Mouse (Mus musculus): ENCODE results near the gene Bhmt. TPM values are rescaled to one million over a fixed set of nuclear protein-coding genes. Genes with fewer than 3 reads are reported as not detected.

The Bhmt gene
- total and polyA plus RNA-seq, 3 experiments: not detected

DNA sequence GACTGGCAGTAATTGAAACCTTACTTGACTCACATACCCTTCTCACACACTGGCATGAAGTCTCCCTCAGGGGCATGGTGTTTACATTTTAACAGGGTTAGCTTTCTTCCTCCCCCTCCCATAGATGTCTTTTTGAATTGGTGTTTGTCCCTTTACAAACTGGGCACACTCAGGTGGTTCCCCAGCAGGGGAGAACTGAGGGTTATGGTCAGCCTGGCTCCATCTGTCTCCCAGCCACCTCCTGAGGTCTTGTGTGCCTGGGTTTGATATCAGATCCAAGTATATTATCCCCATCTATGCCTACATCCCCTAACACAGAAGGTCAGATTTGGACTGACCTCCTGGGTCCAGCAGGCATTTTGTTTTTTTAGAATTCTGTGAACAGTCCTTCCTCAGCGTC, 1.2 kb downstream of the Bhmt start:
- TF ChIP-seq MAX (IDR thresholded peaks at IDR 0.05; ENCODE audit: low read length): no peak
- no peak for TF ChIP-seq ZKSCAN1 (IDR thresholded peaks at IDR 0.05; ENCODE audit: borderline replicate concordance, low read depth, low read length)
- TF ChIP-seq SIN3A (IDR thresholded peaks at IDR 0.05; ENCODE audit: low read length): no peak
- TF ChIP-seq BHLHE40 (IDR thresholded peaks at IDR 0.05; ENCODE audit: low read depth, low read length): no peak
- TF ChIP-seq GABPA (IDR thresholded peaks at IDR 0.05; ENCODE audit: insufficient replicate concordance, low read depth, low read length): no peak
- TF ChIP-seq CTCF (conservative IDR thresholded peaks at IDR 0.05 in 1 of 2, IDR thresholded peaks at IDR 0.05 in 1 of 2; ENCODE audit: low read depth in 2 of 2, low read length in 2 of 2): no peak
- DNase-seq (ENCODE audit: extremely low read depth): no peak
- peaks cover 8 to 13% of the 10 kb centered on the region in 2 experiments for H3K4me1 ChIP-seq (ENCODE audit: control insufficient read depth in 1 of 2, insufficient read depth in 2 of 2)
- no peaks in the 10 kb centered on the region for H3K27me3 ChIP-seq (replicated peaks)
- no peak overlapping the region for H3K4me3 ChIP-seq (replicated peaks in 1 of 3; ENCODE audit: low read depth in 2 of 3, low read length in 2 of 3, poor library complexity in 1 of 3)
- dilution Hi-C loops (cut with MboI; ENCODE audit: extremely low pct_ligation_motif_present, extremely low pct_unique_long_range_greater_than_20kb, low sequenced_read_pairs) (no loop called here), in situ Hi-C loops (cut with MboI; ENCODE audit: low pct_ligation_motif_present, low pct_unique_long_range_greater_than_20kb, low sequenced_read_pairs) (no loop called here)
- H3K79me2 ChIP-seq (replicated peaks; ENCODE audit: control insufficient read depth, extremely low read depth, insufficient read depth, poor library complexity, severe bottlenecking): no peaks in the 10 kb centered on the region
- no peak overlapping the region for H3K9ac ChIP-seq (ENCODE audit: insufficient read depth, low read depth)
- H3K27ac ChIP-seq (ENCODE audit: insufficient read depth, low read depth): no peak overlapping the region
- H3K4me2 ChIP-seq (ENCODE audit: insufficient read depth, low read depth, poor library complexity, severe bottlenecking): no peak overlapping the region
- H3K9me3 ChIP-seq (replicated peaks; ENCODE audit: low read length): no peaks in the 10 kb centered on the region
- no peaks in the 10 kb centered on the region for H3K36me3 ChIP-seq (replicated peaks in 1 of 2; ENCODE audit: control insufficient read depth in 1 of 2, insufficient read depth in 1 of 2, low read length in 1 of 2)

DNA sequence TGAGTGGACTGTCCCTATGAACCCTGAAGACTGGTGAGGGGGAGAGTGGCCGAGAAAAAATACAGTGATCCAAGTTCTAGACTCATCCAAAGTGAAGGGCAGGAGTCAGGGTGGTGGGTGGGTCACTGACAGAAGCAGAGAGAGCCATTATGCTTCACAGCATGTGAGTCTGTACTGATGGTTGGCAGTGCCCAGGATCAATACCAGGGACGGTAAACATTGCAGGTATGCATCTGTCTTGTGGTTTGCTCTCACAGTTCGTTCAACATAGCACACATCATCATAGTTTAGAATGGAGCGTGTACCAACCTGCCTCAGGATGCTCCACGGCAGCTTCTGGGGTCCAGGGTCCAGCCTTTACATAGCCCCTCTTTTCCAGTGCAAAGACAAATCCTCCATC, 4.8 kb downstream of the Bhmt start:
- in situ Hi-C loops (cut with MboI; ENCODE audit: low pct_ligation_motif_present, low pct_unique_long_range_greater_than_20kb, low sequenced_read_pairs): no loop called here
- TF ChIP-seq EP300 (IDR thresholded peaks at IDR 0.05; ENCODE audit: low read length) (no peak), NRF1 (IDR thresholded peaks at IDR 0.05; ENCODE audit: low read depth, low read length) (no peak), KAT2A (IDR thresholded peaks at IDR 0.05; ENCODE audit: insufficient replicate concordance, low read length) (no peak), CHD1 (IDR thresholded peaks at IDR 0.05; ENCODE audit: low read depth, low read length) (no peak), POLR2AphosphoS2 (IDR thresholded peaks at IDR 0.05; ENCODE audit: low read depth, low read length) (no peak), USF1 (IDR thresholded peaks at IDR 0.05; ENCODE audit: low read depth, low read length) (no peak), MAZ (IDR thresholded peaks at IDR 0.05; ENCODE audit: low read depth, low read length) (no peak), NELFE (IDR thresholded peaks at IDR 0.05; ENCODE audit: low read depth, low read length) (no peak), ZMIZ1 (IDR thresholded peaks at IDR 0.05; ENCODE audit: low read depth, low read length) (no peak), MEF2A (IDR thresholded peaks at IDR 0.05; ENCODE audit: borderline replicate concordance, low read depth, low read length) (no peak), JUND (conservative IDR thresholded peaks at IDR 0.05; ENCODE audit: low read depth, low read length) (no peak), CHD2 (IDR thresholded peaks at IDR 0.05; ENCODE audit: low read length) (no peak), MAX (IDR thresholded peaks at IDR 0.05; ENCODE audit: low read length) (no peak), ELF1 (IDR thresholded peaks at IDR 0.05; ENCODE audit: low read depth, low read length) (no peak), MAFK (IDR thresholded peaks at IDR 0.05; ENCODE audit: insufficient replicate concordance, low read length) (no peak), RCOR1 (conservative IDR thresholded peaks at IDR 0.05; ENCODE audit: low read depth, low read length) (no peak), SMC3 (IDR thresholded peaks at IDR 0.05; ENCODE audit: low read depth, low read length) (no peak), USF2 (conservative IDR thresholded peaks at IDR 0.05; ENCODE audit: low read depth, low read length) (no peak), BHLHE40 (IDR thresholded peaks at IDR 0.05; ENCODE audit: low read depth, low read length) (no peak), E2F4 (IDR thresholded peaks at IDR 0.05; ENCODE audit: insufficient replicate concordance, low read depth, low read length) (no peak)

More for the DNA sequence above, 4.8 kb downstream of the Bhmt start:
- H3K9ac ChIP-seq (ENCODE audit: insufficient read depth, low read depth): no peak overlapping the region
- no peak overlapping the region for H3K27ac ChIP-seq (ENCODE audit: insufficient read depth, low read depth)
- no peak overlapping the region for H3K4me3 ChIP-seq (replicated peaks in 1 of 3; ENCODE audit: low read depth in 2 of 3, low read length in 2 of 3, poor library complexity in 1 of 3)
- H3K4me2 ChIP-seq (ENCODE audit: insufficient read depth, low read depth, poor library complexity, severe bottlenecking): no peak overlapping the region
- H3K36me3 ChIP-seq (replicated peaks in 1 of 2; ENCODE audit: control insufficient read depth in 1 of 2, insufficient read depth in 1 of 2, low read length in 1 of 2): no peaks in the 10 kb centered on the region
- peaks cover 8 to 10% of the 10 kb centered on the region in 2 experiments; a peak in 3 of 4 replicates for H3K4me1 ChIP-seq (ENCODE audit: control insufficient read depth in 1 of 2, insufficient read depth in 2 of 2)
- no peaks in the 10 kb centered on the region for H3K9me3 ChIP-seq (replicated peaks; ENCODE audit: low read length)
- dilution Hi-C loops (cut with MboI; ENCODE audit: extremely low pct_ligation_motif_present, extremely low pct_unique_long_range_greater_than_20kb, low sequenced_read_pairs): no loop called here
- DNase-seq (ENCODE audit: extremely low read depth): no peak
- no peaks in the 10 kb centered on the region for H3K27me3 ChIP-seq (replicated peaks)
- H3K79me2 ChIP-seq (replicated peaks; ENCODE audit: control insufficient read depth, extremely low read depth, insufficient read depth, poor library complexity, severe bottlenecking): no peaks in the 10 kb centered on the region
